Mouse (Mus musculus): Measurements from ENCODE around the gene Gapdh.

- no peak for TF ChIP-seq CTCF (IDR thresholded peaks at IDR 0.05)
- TF ChIP-seq EP300 (IDR thresholded peaks at IDR 0.05; ENCODE audit: insufficient read depth, low read depth, low read length): no peak
Measured at GRCm38 (mm10) chr6:125192016-125192714, 25.9 kb upstream of the Gapdh start.

Data from heart, adult 2 months (tissue).